Mouse (Mus musculus): ENCODE results near the gene Abcg1.

The Abcg1 gene

GRCm38 (mm10) chr17:31040421-31040820 lies 17.1 kb upstream of the Abcg1 start:
- no peak for DNase-seq (ENCODE audit: low spot score)

DNA sequence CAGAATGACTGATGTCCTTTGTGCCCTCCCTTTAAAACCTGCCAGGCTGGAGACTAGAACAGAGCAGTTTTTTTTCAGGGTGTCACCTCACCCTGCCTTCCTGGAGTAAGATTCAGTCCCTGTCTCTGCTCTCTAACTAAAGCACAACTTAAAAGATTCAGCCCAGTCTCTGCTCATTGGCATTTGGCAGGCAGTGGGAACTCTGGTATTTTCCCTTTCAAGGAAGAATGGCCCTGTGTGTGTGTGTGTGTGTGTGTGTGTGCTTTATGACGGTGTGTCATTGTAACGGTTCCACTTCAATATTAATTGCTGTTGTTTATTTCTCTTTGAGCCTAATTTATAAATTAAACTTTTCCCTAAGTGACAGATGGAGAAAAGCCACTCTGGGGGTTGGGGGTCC lies 14.7 kb upstream of the Abcg1 start:
- DNase-seq (ENCODE audit: low spot score) = no peak

DNA sequence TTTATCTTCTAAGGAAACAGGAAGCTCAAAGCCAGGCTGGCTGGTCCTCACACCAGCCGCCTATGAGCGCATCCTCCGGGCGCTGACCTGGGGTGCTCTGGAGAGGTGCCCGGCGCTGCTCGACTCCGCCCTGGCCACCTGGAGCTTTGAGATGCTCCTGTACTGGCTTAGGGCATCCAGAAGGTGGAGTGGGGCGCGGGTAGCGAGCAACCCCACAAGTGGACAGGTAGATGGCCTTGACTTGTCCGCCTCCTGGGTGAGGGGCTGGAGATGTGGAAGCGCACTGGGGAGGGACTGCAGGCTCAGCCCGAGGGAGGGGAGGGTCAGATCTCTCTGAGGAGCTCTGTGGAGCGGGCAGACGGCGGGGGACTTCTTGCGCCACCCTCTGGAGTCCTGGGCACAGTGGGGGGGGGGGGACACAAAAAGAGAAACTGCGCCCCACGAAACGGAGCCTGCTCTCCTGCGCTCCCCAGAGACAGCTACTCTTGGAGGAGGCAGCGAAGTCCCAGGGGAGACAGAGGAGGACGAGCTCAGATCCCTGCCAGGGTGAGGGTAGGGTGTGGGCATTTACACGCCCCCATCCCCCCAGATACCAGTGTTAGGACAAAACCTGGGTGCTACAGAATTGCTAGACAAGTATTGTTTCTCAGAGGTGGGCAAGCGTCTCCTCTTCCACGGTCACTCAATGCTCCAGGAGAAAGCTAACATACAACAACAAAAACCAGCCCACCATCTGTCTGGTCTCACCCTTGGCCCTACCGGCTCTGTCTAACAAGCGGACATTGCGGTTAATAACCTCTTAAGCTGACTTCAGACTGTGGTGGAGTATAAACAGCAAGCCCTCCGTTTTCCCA lies 643 bp downstream of the Abcg1 start:
- no peak for DNase-seq (ENCODE audit: low spot score)

DNA sequence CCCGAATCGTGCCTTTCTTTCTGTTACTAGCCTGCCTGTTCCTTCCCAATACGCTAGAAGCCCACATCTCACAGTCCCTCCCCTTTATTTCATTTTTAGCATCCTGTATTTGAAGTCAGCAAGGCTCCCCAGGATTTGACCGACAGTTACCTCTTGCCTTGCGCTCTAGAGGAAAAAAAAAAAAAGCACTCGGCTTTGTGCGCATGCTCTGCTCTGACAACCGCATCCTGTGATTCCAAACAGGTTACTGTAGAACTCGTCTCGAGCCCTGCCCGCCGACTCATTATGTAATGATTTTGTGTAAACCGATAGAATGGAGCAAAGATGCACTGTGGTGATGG lies 1.2 kb downstream of the Abcg1 start:
- DNase-seq (ENCODE audit: low spot score) = peak; percentile 75

DNA sequence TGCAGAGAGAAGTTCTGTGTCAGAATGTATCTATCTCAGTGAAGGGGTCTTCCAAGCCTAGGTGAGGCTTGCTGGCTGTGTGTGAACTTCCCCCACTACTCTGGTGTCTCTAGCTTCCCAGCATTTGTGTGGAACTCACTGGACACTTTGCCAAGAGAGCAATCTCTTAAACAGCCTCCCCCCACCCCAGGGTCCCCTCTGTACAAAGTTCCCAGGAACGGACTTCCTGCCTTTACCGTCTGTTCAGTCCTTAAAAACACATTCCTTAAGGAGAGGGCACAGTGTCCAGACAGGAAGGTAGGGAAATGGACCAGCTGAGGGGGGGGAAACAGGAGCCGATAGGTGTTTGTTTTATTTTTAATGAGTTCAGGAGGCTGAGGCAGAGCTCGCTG lies 2.7 kb downstream of the Abcg1 start:
- DNase-seq (ENCODE audit: low spot score) = no peak

DNA sequence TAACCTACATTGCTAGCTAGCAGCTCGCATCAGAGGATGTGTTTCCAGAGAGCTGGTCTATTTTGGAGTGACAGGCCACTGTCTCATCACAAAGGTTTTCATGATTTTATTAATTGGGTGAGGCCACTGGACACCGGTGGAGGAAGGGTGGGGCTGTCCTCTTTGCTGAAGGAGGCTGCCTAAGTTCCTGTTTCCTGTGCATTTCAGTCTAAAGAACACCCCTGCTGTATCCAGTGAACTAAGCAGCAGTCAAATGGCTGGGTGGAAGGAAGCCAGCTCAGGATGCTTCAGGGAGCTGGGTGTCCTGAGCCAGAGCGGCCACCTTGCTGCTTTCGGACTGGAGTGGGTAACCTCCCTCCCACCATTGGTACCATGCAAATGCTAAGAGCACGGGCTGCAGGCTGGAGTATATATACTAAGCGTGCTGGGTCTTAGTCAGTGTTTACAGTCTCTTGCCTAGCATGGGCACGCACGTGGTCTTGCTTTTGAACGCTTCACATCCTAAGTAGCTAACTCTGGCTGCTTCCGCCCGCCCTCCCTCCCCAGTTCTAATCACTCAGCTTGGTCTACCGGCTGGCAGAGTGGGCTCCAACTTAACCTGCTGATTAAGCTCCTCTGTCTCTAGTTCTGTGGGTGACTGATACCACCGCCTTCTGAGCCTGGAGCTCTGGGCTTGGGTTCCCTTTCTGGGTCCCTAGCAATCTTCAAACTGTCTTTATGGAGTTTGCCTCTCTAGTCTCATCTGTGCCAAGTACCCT lies 3.3 kb downstream of the Abcg1 start:
- peak; percentile 78 for DNase-seq (ENCODE audit: low spot score)

DNA sequence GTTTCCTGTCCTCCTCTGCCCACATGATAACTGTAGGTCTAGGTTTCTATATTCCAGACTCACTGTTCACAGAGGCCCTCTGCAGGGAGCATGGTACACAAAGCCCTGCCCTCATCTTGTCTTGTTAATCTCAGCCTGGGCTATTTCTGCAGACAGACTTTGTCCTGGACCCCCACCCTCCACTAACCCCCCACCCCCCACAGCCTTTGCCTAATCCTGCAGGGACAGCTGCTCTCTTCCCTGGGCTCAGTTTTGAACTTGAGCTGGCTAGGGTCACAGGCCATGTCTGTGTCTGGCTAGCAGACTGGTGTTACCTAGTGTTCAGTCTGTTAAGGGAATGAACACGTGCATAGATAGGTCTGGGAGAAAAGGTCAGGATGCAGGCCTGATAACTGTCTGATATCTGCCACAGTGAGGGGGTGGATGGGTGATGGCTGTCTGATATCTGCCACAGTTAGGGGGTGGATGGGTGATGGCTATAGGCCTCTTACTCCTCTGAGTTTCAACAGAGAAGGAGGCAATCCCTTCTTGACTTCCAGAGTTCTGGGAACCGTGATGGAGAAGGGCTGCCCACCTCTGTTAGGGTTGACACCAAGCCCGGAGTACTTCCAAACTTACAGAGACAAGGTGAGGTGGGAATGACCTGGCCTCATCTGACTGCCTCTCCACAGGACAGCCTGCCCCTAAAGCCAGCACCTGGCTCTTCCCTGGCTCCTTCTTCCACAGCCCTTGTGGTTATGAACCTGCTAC lies 4.0 kb downstream of the Abcg1 start:
- no peak for DNase-seq (ENCODE audit: low spot score)

GRCm38 (mm10) chr17:31066058-31066457 lies 8.6 kb downstream of the Abcg1 start:
- DNase-seq (ENCODE audit: low spot score) = no peak

- no peak for DNase-seq (ENCODE audit: low spot score)
Observed at GRCm38 (mm10) chr17:31067051-31067450, 9.6 kb downstream of the Abcg1 start.

- DNase-seq (ENCODE audit: low spot score) = no peak
Observed at GRCm38 (mm10) chr17:31069121-31069520, 11.6 kb downstream of the Abcg1 start.

DNA sequence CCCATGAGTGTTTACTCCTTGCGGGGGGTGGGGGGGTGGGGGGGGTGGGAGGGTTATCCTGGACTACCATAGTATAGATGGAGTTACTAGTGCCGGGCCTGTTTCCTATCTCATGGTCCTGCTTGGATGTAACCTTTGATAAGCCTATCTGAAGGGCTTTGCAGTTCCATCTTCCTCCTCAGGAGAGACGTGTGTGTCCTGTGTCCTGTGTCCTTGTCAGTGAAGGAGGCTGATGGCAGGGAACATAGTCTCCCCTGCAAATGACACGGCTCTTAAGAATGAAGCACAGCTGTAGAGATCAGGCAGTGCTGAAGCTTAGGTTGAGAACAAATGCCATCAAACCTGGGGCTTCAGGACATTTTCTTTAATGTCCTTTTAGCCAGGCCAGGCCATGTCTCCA lies 12.4 kb downstream of the Abcg1 start:
- no peak for DNase-seq (ENCODE audit: low spot score)

- DNase-seq (ENCODE audit: low spot score) = no peak
Observed at GRCm38 (mm10) chr17:31070403-31071185, 13.1 kb downstream of the Abcg1 start.

DNA sequence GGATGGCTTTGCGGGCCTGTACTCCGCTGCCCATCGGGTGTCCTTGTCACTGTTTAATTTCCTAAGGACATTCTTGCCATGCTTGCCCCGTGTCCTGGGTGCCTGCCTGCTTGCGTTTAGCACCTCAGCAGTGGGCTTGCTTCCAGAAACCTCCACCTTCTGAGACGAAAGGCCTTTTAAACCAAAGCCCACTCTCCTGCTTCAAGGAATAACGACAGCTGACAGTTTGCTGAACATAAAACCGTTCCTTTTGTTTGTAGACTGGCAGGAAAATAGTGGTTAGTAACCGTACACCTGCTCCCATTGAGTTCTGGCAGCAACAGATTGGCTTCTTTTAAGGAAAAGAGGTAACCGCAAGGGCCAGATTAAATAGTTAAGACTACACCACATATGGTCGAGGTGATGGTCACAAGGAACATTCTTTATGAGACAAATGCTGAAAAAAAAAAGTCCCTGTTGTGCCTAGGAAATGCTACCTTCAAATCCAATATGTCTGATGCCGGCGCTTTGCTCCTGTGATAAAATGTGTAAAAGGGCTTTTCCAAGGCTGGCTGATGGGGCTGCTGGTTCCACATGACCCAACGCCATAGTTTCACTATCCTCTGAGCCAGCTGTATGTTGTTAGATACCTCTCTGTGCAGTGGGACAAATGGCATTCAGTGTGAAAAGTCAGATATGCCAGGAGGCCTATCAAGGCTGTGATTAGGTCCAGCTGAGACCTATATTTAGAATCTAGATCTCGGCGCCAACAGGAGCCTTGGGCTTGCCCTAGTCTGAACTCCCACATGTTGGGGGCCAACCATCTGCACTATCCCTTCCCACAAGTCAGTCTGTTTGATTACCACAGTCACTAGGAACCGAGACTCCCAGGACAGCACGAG lies 14.2 kb downstream of the Abcg1 start:
- no peak for DNase-seq (ENCODE audit: low spot score)

DNA sequence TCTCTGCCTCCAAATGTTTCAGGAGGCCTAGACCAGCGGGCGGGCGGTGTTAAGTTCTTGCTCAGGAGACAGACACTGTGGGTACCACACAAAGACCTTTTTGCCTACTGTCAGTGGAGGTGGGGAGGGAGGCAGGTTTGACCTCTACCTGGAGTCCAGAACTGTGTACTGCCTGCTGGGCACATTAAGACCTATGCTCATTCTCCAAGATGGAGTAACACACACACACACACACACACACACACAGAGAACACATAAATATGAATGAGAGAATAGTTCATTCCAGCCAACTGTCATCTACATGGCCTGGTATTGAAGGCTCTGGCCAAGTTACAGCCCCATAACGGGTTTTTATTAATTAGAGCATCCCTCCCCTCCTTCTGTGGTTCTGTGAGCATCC lies 15.4 kb downstream of the Abcg1 start:
- no peak for DNase-seq (ENCODE audit: low spot score)

- DNase-seq (ENCODE audit: low spot score) = peak; percentile 80
Observed at GRCm38 (mm10) chr17:31073273-31074052, 16.0 kb downstream of the Abcg1 start.

DNA sequence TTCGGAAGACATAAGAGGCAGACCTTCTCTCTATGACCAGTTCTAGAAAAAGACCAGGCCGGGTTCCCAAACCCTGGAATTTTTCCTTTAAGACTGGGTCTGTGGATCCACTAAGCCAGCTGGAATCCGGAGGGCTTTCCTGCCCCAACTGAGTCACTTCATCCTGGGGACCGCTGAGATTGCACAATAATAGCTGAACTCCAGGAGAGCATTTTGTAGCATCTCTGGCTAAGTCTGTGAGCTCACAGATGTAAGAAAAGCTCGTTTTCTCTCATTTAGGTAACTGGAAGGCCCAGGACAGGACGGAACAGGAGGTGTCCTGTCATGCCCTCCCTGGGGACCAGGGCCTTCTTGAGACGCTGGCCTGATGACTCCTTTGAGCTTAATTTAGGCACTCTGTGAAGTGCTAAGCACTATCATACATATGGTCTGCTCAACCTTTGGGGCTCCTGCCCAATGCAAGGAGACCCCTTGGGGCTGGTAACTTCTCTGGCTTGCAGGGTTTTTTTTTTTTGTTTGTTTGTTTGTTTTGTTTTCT lies 16.6 kb downstream of the Abcg1 start:
- no peak for DNase-seq (ENCODE audit: low spot score)

DNA sequence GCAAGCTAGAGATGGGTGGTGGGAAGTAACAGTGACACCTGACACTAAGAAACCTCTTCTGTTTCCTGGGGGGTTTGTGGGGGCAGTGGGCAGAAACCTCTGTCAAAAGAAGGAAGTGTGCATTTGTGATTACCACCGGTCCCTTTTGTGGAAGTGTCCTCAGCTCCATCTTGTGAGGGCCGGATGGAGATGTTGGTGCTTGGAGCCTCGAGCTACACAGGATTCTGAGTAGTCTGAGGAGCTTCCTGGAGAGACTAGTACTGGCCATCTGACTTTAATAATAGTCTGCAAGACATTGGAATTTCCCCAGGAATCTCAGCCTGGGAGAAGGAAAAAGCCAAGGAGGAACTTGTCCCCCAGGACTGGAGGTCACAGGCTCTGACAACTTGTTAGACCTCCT lies 17.2 kb downstream of the Abcg1 start:
- DNase-seq (ENCODE audit: low spot score) = no peak

- no peak for DNase-seq (ENCODE audit: low spot score)
Observed at GRCm38 (mm10) chr17:31075471-31075870, 18.0 kb downstream of the Abcg1 start.

GRCm38 (mm10) chr17:31077561-31077960 lies 20.1 kb downstream of the Abcg1 start:
- no peak for DNase-seq (ENCODE audit: low spot score)

- no peak for DNase-seq (ENCODE audit: low spot score)
Observed at GRCm38 (mm10) chr17:31078581-31078980, 21.1 kb downstream of the Abcg1 start.
